Mouse (Mus musculus): ENCODE measurements around the gene Polr3b.

- no peak for TF ChIP-seq EP300 (IDR thresholded peaks at IDR 0.05; ENCODE audit: low read depth)
- TF ChIP-seq CTCF (IDR thresholded peaks at IDR 0.05; ENCODE audit: low read depth), result no peak
Measured at GRCm38 (mm10) chr10:84657437-84658087, 35.5 kb downstream of the Polr3b start.

Data from heart, postnatal 0 days (tissue).